Mouse (Mus musculus): ENCODE measurements at regions not wholly inside any gene's neighbourhood (a gene's known extent, or its start where the extent isn't known, plus 50 kb on each side); places are given as distances from the start of the nearest gene placed in this dataset.

- TF ChIP-seq MYOG (IDR thresholded peaks at IDR 0.05; ENCODE audit: control insufficient read depth, extremely low read depth, insufficient read length) (no peak), CTCF (IDR thresholded peaks at IDR 0.05; ENCODE audit: control insufficient read depth, insufficient read depth, insufficient read length) (no peak), MAX (IDR thresholded peaks at IDR 0.05) (no peak), USF1 (IDR thresholded peaks at IDR 0.05; ENCODE audit: low read depth) (no peak), MYOD1 (IDR thresholded peaks at IDR 0.05; ENCODE audit: control insufficient read depth, insufficient read length, low read depth) (no peak), FOSL1 (IDR thresholded peaks at IDR 0.05; ENCODE audit: insufficient read depth, low read length, poor library complexity, severe bottlenecking) (no peak)
These were observed 203.3 kb upstream of the Klf3 start for GRCm38 (mm10) chr5:64599865-64600288.
